Mouse (Mus musculus) E14TG2a.4 (cell line): ENCODE data around the gene Mdn1.

ENCODE experiments used
- CTCF ChIP-seq: conservative IDR thresholded peaks from 2 replicates; pipeline ENCODE4 v1.5.1; 2014; ENCODE audit warnings: low read length
- NANOG ChIP-seq: IDR thresholded peaks from 2 replicates; pipeline ENCODE4 v1.6.1; 2014; ENCODE audit warnings: borderline replicate concordance, low read length, mixed read lengths
- POU5F1 ChIP-seq: IDR thresholded peaks from 2 replicates; pipeline ENCODE4 v1.6.1; 2014; ENCODE audit warnings: low read length, borderline replicate concordance

DNA sequence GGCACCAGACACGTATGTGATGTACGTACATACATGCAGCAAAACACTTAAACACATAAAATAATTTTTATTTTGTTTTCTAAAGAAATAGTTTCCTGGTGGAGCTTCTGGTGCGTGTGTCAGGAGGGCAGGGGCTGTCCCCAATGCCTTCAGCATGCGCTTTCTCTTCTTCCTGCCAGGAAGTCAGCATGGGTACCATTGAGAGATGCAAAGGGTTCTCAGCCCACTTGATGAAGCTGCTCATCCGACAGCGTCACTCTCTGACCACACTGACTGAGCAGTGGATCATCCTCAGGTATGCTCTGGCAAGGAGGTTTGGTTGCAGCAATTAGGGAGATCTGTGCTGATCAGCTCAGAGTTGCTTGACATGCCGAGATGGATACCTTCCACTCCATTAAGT is 91.5 kb downstream of the Mdn1 start:
- TF ChIP-seq CTCF (no peak), NANOG (no peak), POU5F1 (no peak)
